Mouse (Mus musculus): ENCODE measurements around the gene Psme2b.
"Not testable (repeated sequence)": the region's sequence is repeated elsewhere in the genome, so short reads cannot be mapped to it uniquely, and the experiment has no call there.

Gene Psme2b

GRCm38 (mm10) chr11:48901567-48901930, 44.4 kb downstream of the Psme2b start:
- not testable (repeated sequence) for DNase-seq (ENCODE audit: low spot score)

GRCm38 (mm10) chr11:48900654-48901566, 45.1 kb downstream of the Psme2b start:
- DNase-seq (ENCODE audit: low spot score): not testable (repeated sequence)

- DNase-seq (ENCODE audit: low spot score): no peak
These were observed 47.1 kb downstream of the Psme2b start for GRCm38 (mm10) chr11:48898812-48899431.

All from left cerebral cortex, adult 11 months (tissue).